Mouse (Mus musculus) liver, adult 2 months (tissue): ENCODE measurements around the gene Agbl3. TPM values are rescaled to one million over a fixed set of nuclear protein-coding genes. Genes with fewer than 3 reads are reported as not detected.

ENCODE experiments used
- DNase-seq: peaks from one replicate; pipeline ENCODE4 v3.0.0-alpha.2; 2011; ENCODE audit warnings: low read depth, low spot score; ENCODE audit errors: extremely low read depth
- H3K27ac ChIP-seq: fragments of 200-500 bp; replicated peaks from 2 replicates; pipeline ENCODE4 v1.5.1; 2012; ENCODE audit warnings: low read depth, mild to moderate bottlenecking, control low read depth, inconsistent platforms, low read length; ENCODE audit not compliant: insufficient read depth
- H3K27me3 ChIP-seq: fragments of 200-500 bp; 2 replicates; pipeline ENCODE4 v1.6.1; 2012; ENCODE audit warnings: mild to moderate bottlenecking, moderate library complexity, low read length, inconsistent platforms; ENCODE audit not compliant: control insufficient read depth, insufficient read depth
- H3K36me3 ChIP-seq: fragments of 200-500 bp; 2 replicates; pipeline ENCODE4 v1.6.1; 2012; ENCODE audit warnings: low read length, inconsistent platforms; ENCODE audit not compliant: control insufficient read depth, insufficient read depth
- H3K4me1 ChIP-seq: fragments of 200-500 bp; 2 replicates; pipeline ENCODE4 v1.6.1; 2011; ENCODE audit warnings: low read length; ENCODE audit not compliant: control insufficient read depth, insufficient read depth
- H3K4me3 ChIP-seq: fragments of 200-500 bp; 2 replicates; pipeline ENCODE4 v1.5.1; 2011; ENCODE audit warnings: low read depth, mild to moderate bottlenecking, control low read depth, low read length, moderate library complexity; ENCODE audit not compliant: insufficient read depth
- H3K79me2 ChIP-seq: fragments of 200-500 bp; 2 replicates; pipeline ENCODE4 v1.6.1; 2012; ENCODE audit warnings: inconsistent platforms, mild to moderate bottlenecking, low read length, moderate library complexity; ENCODE audit not compliant: control insufficient read depth, insufficient read depth
- H3K9ac ChIP-seq: fragments of 200-500 bp; 2 replicates; pipeline ENCODE4 v1.6.1; 2012; ENCODE audit warnings: low read depth, mild to moderate bottlenecking, control low read depth, inconsistent platforms, low read length
- CTCF ChIP-seq: fragments of 200-500 bp; IDR thresholded peaks from 2 replicates; pipeline ENCODE4 v1.5.1; 2011; ENCODE audit warnings: low read depth, low read length, control low read depth
- POLR2A ChIP-seq: fragments of 200-500 bp; IDR thresholded peaks from 2 replicates; pipeline ENCODE4 v1.6.1; 2011; ENCODE audit warnings: low read length, control low read depth; ENCODE audit not compliant: insufficient read depth; ENCODE audit errors: extremely low read depth
- WGBS: fragments of 180-500 bp; shearing (Covaris S2); methylation state at CpG from one replicate; pipeline ENCODE4 v1.1.7; 2018; 5-methylcytosine and 5-hydroxymethylcytosine counted together
- polyA plus RNA-seq: library from polyadenylated mRNA; depleted of rRNA; stranded (reverse); fragments of >200 nt; gene quantifications from 2 replicates; pipeline ENCODE4 v1.2.3, GENCODE M21; 2012
- total RNA-seq: library from RNA; depleted of rRNA; stranded (reverse); fragments of >200 nt; gene quantifications from 2 replicates; pipeline ENCODE4 v1.2.3, GENCODE M21; 2014

Agbl3 gene
- total and polyA plus RNA-seq, 2 experiments, result 2.3 to 8.6 TPM

DNA sequence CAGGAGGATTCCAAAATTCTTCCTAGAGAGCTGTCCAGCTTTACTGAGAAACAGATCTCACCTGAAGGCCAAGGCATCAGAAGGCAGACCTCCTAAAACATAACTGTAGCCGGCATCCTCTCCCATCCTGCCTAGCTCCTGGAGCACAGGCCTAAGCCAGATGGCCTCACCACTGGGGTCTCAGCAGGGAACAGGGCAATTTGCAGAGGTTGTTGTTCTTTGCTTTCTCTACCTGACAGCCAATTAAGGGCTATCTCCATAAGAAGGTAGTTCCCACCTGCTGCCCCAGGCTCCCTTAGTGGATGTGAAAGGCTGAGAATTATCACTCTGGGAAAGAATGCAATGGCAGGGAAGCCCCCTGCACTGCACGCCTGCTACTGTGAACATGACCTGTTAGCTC lies 120.8 kb downstream of the Agbl3 start:
- Histone ChIP-seq H3K27ac (no peak overlapping the region), H3K9ac (no peak overlapping the region), H3K27me3 (no peaks in the 10 kb centered on the region), H3K4me3 (no peak overlapping the region), H3K36me3 (peaks cover 15% of the 10 kb centered on the region), H3K79me2 (no peaks in the 10 kb centered on the region; the same call in 1 of the 2 replicates), H3K4me1 (peaks cover 29% of the 10 kb centered on the region)
- DNase-seq, result no peak
- 98% methylated on average over 2 of the region's 2 CpGs for WGBS
- no peak for TF ChIP-seq CTCF
- no peak for TF ChIP-seq POLR2A

- no peak overlapping the region for H3K9ac ChIP-seq
- WGBS, result 67% methylated on average over 9 of the region's 9 CpGs
- peaks cover 35% of the 10 kb centered on the region for H3K4me1 ChIP-seq
- TF ChIP-seq CTCF, result no peak
- TF ChIP-seq POLR2A, result no peak
- H3K79me2 ChIP-seq, result no peaks in the 10 kb centered on the region; the same call in 1 of the 2 replicates
- no peak overlapping the region for H3K27ac ChIP-seq
- peaks cover 16% of the 10 kb centered on the region for H3K36me3 ChIP-seq
- no peaks in the 10 kb centered on the region for H3K27me3 ChIP-seq
- no peak overlapping the region for H3K4me3 ChIP-seq
- no peak for DNase-seq
Observed at GRCm38 (mm10) chr6:34901911-34902444, 121.7 kb downstream of the Agbl3 start.

- no peak overlapping the region for H3K9ac ChIP-seq
- DNase-seq, result no peak
Observed at GRCm38 (mm10) chr6:34902578-34902977, 122.3 kb downstream of the Agbl3 start.

GRCm38 (mm10) chr6:34903441-34903840 lies 123.2 kb downstream of the Agbl3 start:
- peaks cover 36% of the 10 kb centered on the region for H3K4me1 ChIP-seq
- no peaks in the 10 kb centered on the region for H3K27me3 ChIP-seq
- H3K4me3 ChIP-seq, result no peak overlapping the region
- TF ChIP-seq POLR2A (no peak), CTCF (no peak)
- H3K27ac ChIP-seq, result no peak overlapping the region
- peaks cover 16% of the 10 kb centered on the region for H3K36me3 ChIP-seq
- 76% methylated on average over 5 of the region's 5 CpGs for WGBS
- H3K79me2 ChIP-seq, result no peaks in the 10 kb centered on the region; the same call in 1 of the 2 replicates
- H3K9ac ChIP-seq, result no peak overlapping the region
- DNase-seq, result no peak

More at GRCm38 (mm10) chr6:34902578-34902977, 122.3 kb downstream of the Agbl3 start:
- Histone ChIP-seq H3K79me2 (no peaks in the 10 kb centered on the region; the same call in 1 of the 2 replicates), H3K4me1 (peaks cover 35% of the 10 kb centered on the region), H3K27me3 (no peaks in the 10 kb centered on the region), H3K27ac (no peak overlapping the region), H3K4me3 (no peak overlapping the region), H3K36me3 (peaks cover 16% of the 10 kb centered on the region)
- WGBS, result 75% methylated on average over 7 of the region's 7 CpGs
- TF ChIP-seq POLR2A (no peak), CTCF (no peak)

- no peak for DNase-seq
- H3K36me3 ChIP-seq, result peaks cover 16% of the 10 kb centered on the region
- no peak overlapping the region for H3K9ac ChIP-seq
- H3K4me1 ChIP-seq, result peaks cover 34% of the 10 kb centered on the region
- no peaks in the 10 kb centered on the region; the same call in 1 of the 2 replicates for H3K79me2 ChIP-seq
- TF ChIP-seq POLR2A (no peak), CTCF (no peak)
- no peaks in the 10 kb centered on the region for H3K27me3 ChIP-seq
- H3K4me3 ChIP-seq, result no peak overlapping the region
- no peak overlapping the region for H3K27ac ChIP-seq
- 92% methylated on average over 10 of the region's 10 CpGs for WGBS
Observed at GRCm38 (mm10) chr6:34903851-34904250, 123.6 kb downstream of the Agbl3 start.

GRCm38 (mm10) chr6:34904361-34904760 lies 124.1 kb downstream of the Agbl3 start:
- H3K27me3 ChIP-seq, result no peaks in the 10 kb centered on the region
- H3K79me2 ChIP-seq, result no peaks in the 10 kb centered on the region; the same call in 1 of the 2 replicates
- DNase-seq, result no peak
- peaks cover 16% of the 10 kb centered on the region for H3K36me3 ChIP-seq
- no peak overlapping the region for H3K27ac ChIP-seq
- H3K4me1 ChIP-seq, result peaks cover 34% of the 10 kb centered on the region
- no peak overlapping the region for H3K9ac ChIP-seq
- TF ChIP-seq CTCF, result no peak
- no peak for TF ChIP-seq POLR2A
- 75% methylated on average over 6 of the region's 6 CpGs for WGBS
- H3K4me3 ChIP-seq, result no peak overlapping the region
